In genomic region chr5:124631685-124632084, GRCm38 (mm10) we compare ENCODE assay signal across 21 mouse cellular contexts. TPM values are rescaled to one million over a fixed set of nuclear protein-coding genes. Genes with fewer than 3 reads are reported as not detected.
A peak's percentile ranks its signal among the peaks of the same experiment; 100 is the strongest.
DNase-seq lines count a peak whose midpoint lies in the region; ATAC-seq lines count a peak whose summit lies in the region.
"Had no signal": no experiment of that assay in that cellular context is flagged by ENCODE, and none has a peak within 500 bp of the region (broad histone marks: within the 10 kb centered on the region; RNA-seq: fewer than 3 reads in every experiment).

No protein-coding gene starts in this region.

- no peak overlapping the region for H3K4me3 ChIP-seq in heart, embryonic 12.5 days
- H3K4me3 ChIP-seq in megakaryocyte, embryonic 14.5 days (replicated peaks): peak overlapping the region; percentile 31
- H3K4me3 ChIP-seq in intestine, embryonic 16.5 days (ENCODE audit: low read length): no peak overlapping the region
- H3K4me3 ChIP-seq: forebrain, embryonic 10.5 days; forebrain, embryonic 13.5 days; heart, adult 2 months; heart, embryonic 10.5 days; hindbrain, embryonic 10.5 days; hindbrain, embryonic 13.5 days had no signal

- H3K27ac ChIP-seq in heart, embryonic 12.5 days (ENCODE audit: poor library complexity, severe bottlenecking): no peak overlapping the region
- H3K27ac ChIP-seq in intestine, embryonic 16.5 days (ENCODE audit: low read length): peak overlapping the region; percentile 57
- H3K27ac ChIP-seq: forebrain, embryonic 10.5 days; forebrain, embryonic 13.5 days; heart, adult 2 months; heart, embryonic 10.5 days; hindbrain, embryonic 10.5 days; hindbrain, embryonic 13.5 days had no signal

- ATAC-seq in heart, embryonic 12.5 days (ENCODE audit: insufficient number of reproducible peaks, low FRiP score): no peak
- no peak for ATAC-seq in megakaryocyte, adult 5-6 weeks (ENCODE audit: poor library complexity, severe bottlenecking)
- ATAC-seq in intestine, embryonic 16.5 days: no peak
- ATAC-seq: activated CD4-positive, CD25-positive, alpha-beta regulatory T cell, adult 4 months; forebrain, embryonic 13.5 days; hindbrain, embryonic 16.5 days had no signal

- peaks cover 42% of the 10 kb centered on the region for H3K36me3 ChIP-seq in heart, embryonic 12.5 days
- peaks cover 54% of the 10 kb centered on the region for H3K36me3 ChIP-seq in megakaryocyte, embryonic 14.5 days (replicated peaks; ENCODE audit: low read length)
- H3K36me3 ChIP-seq in intestine, embryonic 16.5 days (ENCODE audit: control insufficient read depth, insufficient read depth, low read length): peaks cover 20% of the 10 kb centered on the region

- no peak for DNase-seq in heart, postnatal 4 days
- peak; percentile 13 for DNase-seq in telencephalon, adult 2 months (ENCODE audit: low read depth, low spot score)
- DNase-seq in right cerebral cortex, postnatal 4 days: no peak
- DNase-seq in urinary bladder, adult 18-20 months (ENCODE audit: low spot score in 2 of 2): no peak
- DNase-seq: adrenal gland, postnatal 10 days; adrenal gland, postnatal 36 days; cerebellum, adult 18-20 months; cerebellum, adult 9-10 months; gastrocnemius, postnatal 25 days; heart, adult 2 months had no signal

- H3K4me2 ChIP-seq in heart, embryonic 12.5 days: no peak overlapping the region
- no peak overlapping the region for H3K4me2 ChIP-seq in intestine, embryonic 16.5 days (ENCODE audit: low read depth, low read length)
- H3K4me2 ChIP-seq: forebrain, embryonic 13.5 days; hindbrain, embryonic 13.5 days had no signal

- peaks cover 18% of the 10 kb centered on the region for H3K4me1 ChIP-seq in heart, embryonic 12.5 days (replicated peaks)
- peaks cover 90% of the 10 kb centered on the region for H3K4me1 ChIP-seq in megakaryocyte, embryonic 14.5 days
- peaks cover 25% of the 10 kb centered on the region for H3K4me1 ChIP-seq in intestine, embryonic 16.5 days (ENCODE audit: control insufficient read depth, insufficient read depth, low read length)

- no peaks in the 10 kb centered on the region for H3K27me3 ChIP-seq in heart, embryonic 12.5 days (replicated peaks)
- no peaks in the 10 kb centered on the region for H3K27me3 ChIP-seq in megakaryocyte, embryonic 14.5 days (replicated peaks)
- no peaks in the 10 kb centered on the region for H3K27me3 ChIP-seq in intestine, embryonic 16.5 days (replicated peaks; ENCODE audit: control insufficient read depth, insufficient read depth, low read length)
- H3K27me3 ChIP-seq: forebrain, embryonic 13.5 days; hindbrain, embryonic 13.5 days had no signal

- WGBS in heart, embryonic 12.5 days: 91% methylated on average over 11 of the region's 11 CpGs
- 84% methylated on average over 11 of the region's 11 CpGs for WGBS in intestine, embryonic 16.5 days

- H3K9me3 ChIP-seq in heart, embryonic 12.5 days (replicated peaks): no peaks in the 10 kb centered on the region
- H3K9me3 ChIP-seq in megakaryocyte, embryonic 14.5 days: no peaks in the 10 kb centered on the region
- no peaks in the 10 kb centered on the region for H3K9me3 ChIP-seq in intestine, embryonic 16.5 days (ENCODE audit: control insufficient read depth, low read length)
- H3K9me3 ChIP-seq: forebrain, embryonic 10.5 days; forebrain, embryonic 13.5 days; heart, embryonic 10.5 days; hindbrain, embryonic 10.5 days; hindbrain, embryonic 13.5 days had no signal

- H3K9ac ChIP-seq in heart, embryonic 12.5 days: 0 out of 2 replicates have a peak overlapping the region, but pooled peaks have one; percentile 25
- H3K9ac ChIP-seq in intestine, embryonic 16.5 days (ENCODE audit: low read depth, low read length): no peak overlapping the region
- H3K9ac ChIP-seq: forebrain, embryonic 13.5 days; hindbrain, embryonic 13.5 days had no signal

RNA-seq across cellular contexts. Expression of gene Atp6v0a2, which starts 3.3 kb away (rescaled TPM):
- 41.0 and 45.8 TPM in 2 replicates for polyA plus RNA-seq in heart, embryonic 12.5 days (2016; fragmentation: Nextera tagmentation; extraction: Ambion mirVana)
- total RNA-seq in heart, postnatal 4 days (2021): 10 to 100 TPM; 37.0 to 37.2 TPM
- 24.2 and 43.3 TPM in 2 replicates for polyA plus RNA-seq in megakaryocyte, embryonic 14.5 days (2012; ENCODE audit: insufficient read depth, low replicate concordance)
- total RNA-seq in megakaryocyte, adult 5-6 weeks (2015): 15.2 and 16.6 TPM in 2 replicates
- 19.4 and 24.0 TPM in 2 replicates for total RNA-seq in megakaryocyte, adult 5-6 weeks (2017)
- 61.5 and 67.9 TPM in 2 replicates for polyA plus RNA-seq in intestine, embryonic 16.5 days (2015; fragmentation: Nextera tagmentation; extraction: Ambion mirVana)

RNA-seq across cellular contexts. Expression of gene Gtf2h3, which starts 52.7 kb away (rescaled TPM):
- polyA plus RNA-seq in heart, embryonic 12.5 days (2016; fragmentation: Nextera tagmentation; extraction: Ambion mirVana): 36.9 and 45.3 TPM in 2 replicates
- total RNA-seq in heart, postnatal 4 days (2021): 10 to 100 TPM; 20.1 to 23.9 TPM
- 3.1 TPM in 1 of 2 replicates, not detected in the other for polyA plus RNA-seq in megakaryocyte, embryonic 14.5 days (2012; ENCODE audit: insufficient read depth, low replicate concordance)
- total RNA-seq in megakaryocyte, adult 5-6 weeks (2015): 8.0 and 8.6 TPM in 2 replicates
- total RNA-seq in megakaryocyte, adult 5-6 weeks (2017): 11.6 and 20.7 TPM in 2 replicates
- polyA plus RNA-seq in intestine, embryonic 16.5 days (2015; fragmentation: Nextera tagmentation; extraction: Ambion mirVana): 51.2 and 52.2 TPM in 2 replicates

RNA-seq across cellular contexts. Expression of gene Eif2b1, which starts 52.8 kb away (rescaled TPM):
- 61.7 and 61.8 TPM in 2 replicates for polyA plus RNA-seq in heart, embryonic 12.5 days (2016; fragmentation: Nextera tagmentation; extraction: Ambion mirVana)
- total RNA-seq in heart, postnatal 4 days (2021): 10 to 100 TPM; 38.6 to 42.5 TPM
- polyA plus RNA-seq in megakaryocyte, embryonic 14.5 days (2012; ENCODE audit: insufficient read depth, low replicate concordance): 8.4 and 10.9 TPM in 2 replicates
- total RNA-seq in megakaryocyte, adult 5-6 weeks (2015): 24.8 and 28.0 TPM in 2 replicates
- total RNA-seq in megakaryocyte, adult 5-6 weeks (2017): 15.6 and 20.0 TPM in 2 replicates
- 85.5 and 86.6 TPM in 2 replicates for polyA plus RNA-seq in intestine, embryonic 16.5 days (2015; fragmentation: Nextera tagmentation; extraction: Ambion mirVana)
